ENCODE assay signal across 9 mouse cellular contexts in the genomic region with DNA sequence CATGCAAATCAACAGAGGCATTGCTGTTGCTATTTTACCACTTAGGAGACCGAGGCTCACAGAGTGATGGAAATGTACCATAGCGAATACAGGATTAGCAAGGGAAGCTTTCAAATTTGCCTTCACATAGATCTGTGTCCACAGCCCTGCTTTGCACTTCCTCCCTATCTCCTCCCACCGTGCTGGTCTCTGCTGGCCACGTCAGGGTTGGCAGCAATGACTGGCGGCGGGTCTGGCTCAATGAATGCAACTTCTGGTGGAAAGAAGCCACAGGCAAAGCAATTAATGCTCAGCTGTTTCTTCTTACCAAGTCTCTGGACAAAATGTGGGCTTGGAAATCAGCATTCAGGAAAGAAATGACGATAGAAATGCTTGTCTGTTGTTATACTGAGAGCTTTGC.
DNase-seq lines count a peak whose midpoint lies in the region; ATAC-seq lines count a peak whose summit lies in the region.
"Had no signal": no experiment of that assay in that cellular context is flagged by ENCODE, and none has a peak within 500 bp of the region (broad histone marks: within the 10 kb centered on the region; RNA-seq: fewer than 3 reads in every experiment).

No protein-coding gene starts in this region.

- 51% methylated on average over 7 of the region's 7 CpGs for WGBS in forebrain, embryonic 14.5 days
- WGBS in forebrain, embryonic 12.5 days, result 59% methylated on average over 7 of the region's 7 CpGs
- 48% methylated on average over 7 of the region's 7 CpGs for WGBS in midbrain, embryonic 14.5 days
- WGBS in midbrain, embryonic 11.5 days, result 52% methylated on average over 7 of the region's 7 CpGs
- WGBS in heart, embryonic 13.5 days, result 36% methylated on average over 7 of the region's 7 CpGs

- H3K4me1 ChIP-seq in forebrain, embryonic 14.5 days (ENCODE audit: control insufficient read depth, insufficient read depth, low read length), result no peaks in the 10 kb centered on the region
- H3K4me1 ChIP-seq in forebrain, embryonic 12.5 days, result no peaks in the 10 kb centered on the region
- no peaks in the 10 kb centered on the region for H3K4me1 ChIP-seq in midbrain, embryonic 14.5 days (ENCODE audit: control insufficient read depth, insufficient read depth, low read length)
- H3K4me1 ChIP-seq in midbrain, embryonic 11.5 days (ENCODE audit: control insufficient read depth, insufficient read depth, low read length), result no peaks in the 10 kb centered on the region
- H3K4me1 ChIP-seq in heart, embryonic 13.5 days, result no peaks in the 10 kb centered on the region
- H3K4me1 ChIP-seq: liver, embryonic 15.5 days had no signal

- no peak overlapping the region for H3K9ac ChIP-seq in forebrain, embryonic 14.5 days (ENCODE audit: low read length)
- no peak overlapping the region for H3K9ac ChIP-seq in forebrain, embryonic 12.5 days
- no peak overlapping the region for H3K9ac ChIP-seq in midbrain, embryonic 14.5 days (replicated peaks; ENCODE audit: low read length)
- no peak overlapping the region for H3K9ac ChIP-seq in midbrain, embryonic 11.5 days (ENCODE audit: low read length)
- H3K9ac ChIP-seq in heart, embryonic 13.5 days, result no peak overlapping the region
- H3K9ac ChIP-seq: liver, embryonic 15.5 days had no signal

- no peak overlapping the region for H3K27ac ChIP-seq in forebrain, embryonic 14.5 days (ENCODE audit: low read depth, low read length)
- no peak overlapping the region for H3K27ac ChIP-seq in forebrain, embryonic 12.5 days
- H3K27ac ChIP-seq in midbrain, embryonic 14.5 days (replicated peaks; ENCODE audit: low read depth, low read length), result no peak overlapping the region
- H3K27ac ChIP-seq in midbrain, embryonic 11.5 days (ENCODE audit: low read depth, low read length), result no peak overlapping the region
- peak overlapping the region; percentile 12; the same call in 1 of the 2 replicates for H3K27ac ChIP-seq in heart, embryonic 13.5 days (replicated peaks)
- H3K27ac ChIP-seq: liver, embryonic 15.5 days had no signal

- ATAC-seq in forebrain, embryonic 14.5 days, result no peak
- no peak for ATAC-seq in forebrain, embryonic 12.5 days (ENCODE audit: low FRiP score)
- ATAC-seq in midbrain, embryonic 14.5 days (ENCODE audit: low FRiP score, low TSS enrichment), result no peak
- ATAC-seq in midbrain, embryonic 11.5 days (ENCODE audit: low FRiP score), result no peak
- no peak for ATAC-seq in heart, embryonic 13.5 days (ENCODE audit: extremely low read depth, insufficient number of reproducible peaks, low FRiP score, low TSS enrichment)
- ATAC-seq in inflammation-experienced regulatory T-cells, adult 6 months, result no peak
- ATAC-seq in activated CD4-positive, CD25-positive, alpha-beta regulatory T cell, adult 4 months, result no peak

- no peak overlapping the region for H3K4me3 ChIP-seq in forebrain, embryonic 14.5 days (ENCODE audit: low read depth, low read length)
- H3K4me3 ChIP-seq in forebrain, embryonic 12.5 days (replicated peaks), result no peak overlapping the region
- H3K4me3 ChIP-seq in midbrain, embryonic 14.5 days (replicated peaks; ENCODE audit: low read depth, low read length), result no peak overlapping the region
- H3K4me3 ChIP-seq in midbrain, embryonic 11.5 days (ENCODE audit: low read depth, low read length), result no peak overlapping the region
- H3K4me3 ChIP-seq in heart, embryonic 13.5 days, result peak overlapping the region; percentile 14; the same call in 1 of the 2 replicates
- H3K4me3 ChIP-seq: liver, embryonic 15.5 days had no signal

- H3K4me2 ChIP-seq in forebrain, embryonic 14.5 days (ENCODE audit: low read length), result no peak overlapping the region
- H3K4me2 ChIP-seq in forebrain, embryonic 12.5 days, result no peak overlapping the region
- H3K4me2 ChIP-seq in midbrain, embryonic 14.5 days (ENCODE audit: low read length), result no peak overlapping the region
- no peak overlapping the region for H3K4me2 ChIP-seq in midbrain, embryonic 11.5 days
- peak overlapping the region; percentile 52 for H3K4me2 ChIP-seq in heart, embryonic 13.5 days
- H3K4me2 ChIP-seq: liver, embryonic 15.5 days had no signal

- H3K36me3 ChIP-seq in forebrain, embryonic 14.5 days (ENCODE audit: control insufficient read depth, insufficient read depth, low read length), result no peaks in the 10 kb centered on the region
- no peaks in the 10 kb centered on the region for H3K36me3 ChIP-seq in forebrain, embryonic 12.5 days (replicated peaks)
- no peaks in the 10 kb centered on the region for H3K36me3 ChIP-seq in midbrain, embryonic 14.5 days (ENCODE audit: control insufficient read depth, insufficient read depth, low read length)
- no peaks in the 10 kb centered on the region for H3K36me3 ChIP-seq in midbrain, embryonic 11.5 days (ENCODE audit: control insufficient read depth, insufficient read depth, low read length)
- no peaks in the 10 kb centered on the region for H3K36me3 ChIP-seq in heart, embryonic 13.5 days
- H3K36me3 ChIP-seq: liver, embryonic 15.5 days had no signal

- DNase-seq in forebrain, embryonic 14.5 days (ENCODE audit: low spot score), result peak; percentile 28
- DNase-seq in midbrain, embryonic 14.5 days, result peak; percentile 25
- DNase-seq in midbrain, embryonic 11.5 days (ENCODE audit: low spot score, missing footprints), result no peak
- peak; percentile 34 for DNase-seq in lung, postnatal 10 days

- H3K9me3 ChIP-seq in forebrain, embryonic 14.5 days (replicated peaks; ENCODE audit: control insufficient read depth, low read length), result no peaks in the 10 kb centered on the region
- H3K9me3 ChIP-seq in forebrain, embryonic 12.5 days, result no peaks in the 10 kb centered on the region
- no peaks in the 10 kb centered on the region for H3K9me3 ChIP-seq in midbrain, embryonic 14.5 days (ENCODE audit: control insufficient read depth, low read length)
- H3K9me3 ChIP-seq in midbrain, embryonic 11.5 days (ENCODE audit: control insufficient read depth, low read length), result no peaks in the 10 kb centered on the region
- no peaks in the 10 kb centered on the region for H3K9me3 ChIP-seq in heart, embryonic 13.5 days
- H3K9me3 ChIP-seq: liver, embryonic 15.5 days had no signal

- no peaks in the 10 kb centered on the region for H3K27me3 ChIP-seq in forebrain, embryonic 14.5 days (replicated peaks; ENCODE audit: control insufficient read depth, insufficient read depth, low read length)
- no peaks in the 10 kb centered on the region for H3K27me3 ChIP-seq in forebrain, embryonic 12.5 days
- H3K27me3 ChIP-seq in midbrain, embryonic 14.5 days (ENCODE audit: control insufficient read depth, insufficient read depth, low read length), result no peaks in the 10 kb centered on the region
- H3K27me3 ChIP-seq in midbrain, embryonic 11.5 days (ENCODE audit: control insufficient read depth, insufficient read depth, low read length), result no peaks in the 10 kb centered on the region
- H3K27me3 ChIP-seq in heart, embryonic 13.5 days (replicated peaks), result no peaks in the 10 kb centered on the region
- H3K27me3 ChIP-seq: liver, embryonic 15.5 days had no signal
